Mouse (Mus musculus): ENCODE measurements at regions not wholly inside any gene's neighbourhood (a gene's known extent, or its start where the extent isn't known, plus 50 kb on each side); places are given as distances from the start of the nearest gene placed in this dataset.

DNA sequence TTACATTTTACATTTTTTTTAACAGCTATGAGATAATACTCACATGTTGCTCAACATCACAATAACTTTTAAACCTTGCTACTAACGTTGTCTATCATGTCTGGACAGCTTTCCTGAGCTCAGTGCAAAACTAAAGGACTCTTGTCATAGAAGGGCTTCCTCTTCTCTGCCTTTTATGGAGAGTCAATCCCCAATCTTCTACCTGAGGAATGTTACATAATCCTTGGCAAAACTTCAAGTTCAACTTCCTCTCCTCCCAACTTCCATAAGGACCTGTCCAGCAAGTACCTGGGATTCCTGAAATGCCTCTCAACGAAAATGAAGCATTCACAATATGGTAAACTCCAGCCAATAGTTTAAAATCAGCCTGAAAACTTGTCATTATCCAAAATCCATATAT, 96.2 kb upstream of the Spopl start:
- peak; percentile 50 for DNase-seq

DNA sequence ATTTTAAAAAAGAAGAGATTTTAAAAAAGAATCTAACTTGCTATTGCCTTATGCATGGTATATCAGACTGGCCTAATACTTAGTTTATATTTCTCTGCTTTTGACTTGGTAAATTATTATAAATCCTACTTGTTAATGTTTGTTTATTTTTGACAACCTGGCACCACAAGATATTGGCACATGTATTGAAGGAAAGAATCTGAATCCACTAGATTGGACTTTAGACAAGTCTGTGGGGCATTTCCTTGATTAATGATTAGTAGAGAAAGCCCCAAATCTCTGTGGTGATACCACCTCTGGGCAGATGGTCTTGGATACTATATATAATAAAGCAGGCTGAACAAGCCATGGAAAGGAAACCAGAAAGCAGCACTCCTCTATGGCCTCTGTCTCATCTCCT, 94.2 kb upstream of the Spopl start:
- DNase-seq: no peak

All from lung, postnatal 36 days (tissue).